Mouse (Mus musculus): ENCODE data around the gene Etv6. TPM values are rescaled to one million over a fixed set of nuclear protein-coding genes. Genes with fewer than 3 reads are reported as not detected.

The Etv6 gene
- polyA plus RNA-seq, 1 experiment from 2014 or later = 5.9 TPM

DNA sequence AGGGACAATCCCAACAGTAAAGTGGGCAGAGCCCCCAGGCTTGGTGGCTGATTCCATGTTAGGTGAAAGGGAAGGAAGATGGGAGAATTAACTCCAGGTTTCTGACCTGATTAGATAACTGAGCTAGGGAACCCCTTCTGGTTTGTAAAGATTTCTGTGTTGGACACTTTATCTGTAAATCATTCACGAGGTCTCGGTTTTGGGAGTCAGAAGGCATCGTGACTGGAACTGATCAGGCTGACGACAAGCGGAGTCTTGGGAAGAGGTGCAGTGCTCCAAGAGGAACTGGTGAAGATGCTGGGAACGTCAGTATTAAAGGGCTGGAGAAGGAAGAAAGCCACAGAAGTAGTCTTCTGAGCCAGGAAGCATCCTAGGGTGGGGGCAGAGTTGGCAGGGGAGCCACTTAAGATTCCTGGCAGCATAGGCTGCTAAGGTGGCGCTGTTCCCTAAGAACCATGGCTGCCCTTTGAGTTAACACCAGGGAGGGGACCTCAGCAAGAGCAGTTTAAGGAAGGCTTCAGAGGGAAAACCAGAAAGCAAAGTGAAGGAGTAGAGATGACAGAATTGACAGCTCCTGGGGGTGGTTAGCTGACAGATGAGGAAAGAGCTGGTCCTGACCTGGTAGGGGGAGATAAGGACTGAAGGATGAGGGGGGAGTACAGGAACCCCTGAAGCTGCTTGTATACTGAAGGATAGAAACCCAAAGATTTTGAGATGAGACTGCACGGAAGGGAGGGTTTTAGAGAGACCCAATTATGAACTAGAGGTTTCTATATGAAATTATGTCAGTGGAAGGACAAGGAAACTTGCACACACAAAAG is 191.1 kb downstream of the Etv6 start:
- Histone ChIP-seq H3K27ac (replicated peaks) (no peak overlapping the region), H3K27me3 (ENCODE audit: control insufficient read depth, insufficient read depth, low read length) (no peaks in the 10 kb centered on the region), H3K4me3 (ENCODE audit: low read depth, low read length) (no peak overlapping the region), H3K36me3 (ENCODE audit: control insufficient read depth, insufficient read depth, low read length) (peaks cover 6% of the 10 kb centered on the region; the same call in 1 of the 2 replicates), H3K9me3 (ENCODE audit: control insufficient read depth, low read length) (no peaks in the 10 kb centered on the region), H3K9ac (ENCODE audit: low read length) (no peak overlapping the region), H3K4me1 (replicated peaks; ENCODE audit: control insufficient read depth, insufficient read depth) (no peaks in the 10 kb centered on the region), H3K4me2 (replicated peaks; ENCODE audit: low read depth) (no peak overlapping the region)
- no peak for ATAC-seq (ENCODE audit: low FRiP score, low TSS enrichment)
- TF ChIP-seq CTCF (IDR thresholded peaks at IDR 0.05; ENCODE audit: low read depth) (peak; percentile 20; the same call in 1 of the 2 replicates), EP300 (optimal IDR thresholded peaks at IDR 0.05) (no peak)
- no peak for DNase-seq (ENCODE audit: low spot score)
- WGBS = 81% methylated on average over 8 of the region's 8 CpGs

DNA sequence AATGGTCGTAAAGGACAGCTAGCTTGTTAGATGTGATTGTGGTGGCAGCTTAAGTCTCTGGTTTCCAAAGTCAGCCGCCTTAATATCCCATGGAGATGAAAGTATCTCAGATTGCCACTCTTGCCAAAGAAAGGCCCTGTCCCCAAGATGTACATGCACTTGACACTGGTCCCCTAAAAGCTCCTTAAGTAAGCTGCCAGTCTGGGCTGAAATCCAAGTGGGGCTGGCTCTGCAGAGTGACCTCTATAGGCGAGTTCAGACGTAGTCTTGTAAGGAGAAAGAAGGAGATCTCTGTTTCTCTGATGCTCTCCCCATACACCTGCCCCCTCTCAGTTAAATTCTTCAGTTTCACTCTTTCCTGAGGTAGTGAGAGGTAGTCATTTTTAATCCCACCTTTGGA is 200.8 kb downstream of the Etv6 start:
- ATAC-seq (ENCODE audit: low FRiP score, low TSS enrichment) = no peak
- WGBS = 73% methylated on average over 4 of the region's 4 CpGs
- Histone ChIP-seq H3K4me2 (replicated peaks; ENCODE audit: low read depth) (no peak overlapping the region), H3K4me1 (replicated peaks; ENCODE audit: control insufficient read depth, insufficient read depth) (no peaks in the 10 kb centered on the region), H3K9ac (ENCODE audit: low read length) (no peak overlapping the region), H3K4me3 (ENCODE audit: low read depth, low read length) (no peak overlapping the region), H3K36me3 (ENCODE audit: control insufficient read depth, insufficient read depth, low read length) (peaks cover 5% of the 10 kb centered on the region), H3K27me3 (ENCODE audit: control insufficient read depth, insufficient read depth, low read length) (no peaks in the 10 kb centered on the region), H3K27ac (replicated peaks) (no peak overlapping the region), H3K9me3 (ENCODE audit: control insufficient read depth, low read length) (no peaks in the 10 kb centered on the region)
- DNase-seq (ENCODE audit: low spot score) = no peak
- TF ChIP-seq EP300 (optimal IDR thresholded peaks at IDR 0.05) = no peak
- peak; percentile 39 for TF ChIP-seq CTCF (IDR thresholded peaks at IDR 0.05; ENCODE audit: low read depth)

GRCm38 (mm10) chr6:134238455-134238854 is 203.0 kb downstream of the Etv6 start:
- H3K4me1 ChIP-seq (replicated peaks; ENCODE audit: control insufficient read depth, insufficient read depth) = no peaks in the 10 kb centered on the region
- no peaks in the 10 kb centered on the region for H3K9me3 ChIP-seq (ENCODE audit: control insufficient read depth, low read length)
- TF ChIP-seq CTCF (IDR thresholded peaks at IDR 0.05; ENCODE audit: low read depth) = no peak
- no peak for TF ChIP-seq EP300 (optimal IDR thresholded peaks at IDR 0.05)
- H3K4me3 ChIP-seq (ENCODE audit: low read depth, low read length) = no peak overlapping the region
- H3K9ac ChIP-seq (ENCODE audit: low read length) = no peak overlapping the region
- no peak overlapping the region for H3K4me2 ChIP-seq (replicated peaks; ENCODE audit: low read depth)
- H3K27me3 ChIP-seq (ENCODE audit: control insufficient read depth, insufficient read depth, low read length) = no peaks in the 10 kb centered on the region
- 80% methylated on average over 9 of the region's 9 CpGs for WGBS
- peaks cover 5% of the 10 kb centered on the region; the same call in 1 of the 2 replicates for H3K36me3 ChIP-seq (ENCODE audit: control insufficient read depth, insufficient read depth, low read length)
- ATAC-seq (ENCODE audit: low FRiP score, low TSS enrichment) (no peak), DNase-seq (ENCODE audit: low spot score) (no peak)
- no peak overlapping the region for H3K27ac ChIP-seq (replicated peaks)

- Histone ChIP-seq H3K9ac (ENCODE audit: low read length) (no peak overlapping the region), H3K9me3 (ENCODE audit: control insufficient read depth, low read length) (no peaks in the 10 kb centered on the region), H3K36me3 (ENCODE audit: control insufficient read depth, insufficient read depth, low read length) (no peaks in the 10 kb centered on the region), H3K4me2 (replicated peaks; ENCODE audit: low read depth) (no peak overlapping the region), H3K4me1 (replicated peaks; ENCODE audit: control insufficient read depth, insufficient read depth) (no peaks in the 10 kb centered on the region), H3K4me3 (ENCODE audit: low read depth, low read length) (no peak overlapping the region), H3K27me3 (ENCODE audit: control insufficient read depth, insufficient read depth, low read length) (no peaks in the 10 kb centered on the region), H3K27ac (replicated peaks) (no peak overlapping the region)
- TF ChIP-seq EP300 (optimal IDR thresholded peaks at IDR 0.05) (no peak), CTCF (IDR thresholded peaks at IDR 0.05; ENCODE audit: low read depth) (peak; percentile 56)
- ATAC-seq (ENCODE audit: low FRiP score, low TSS enrichment) = no peak
- no peak for DNase-seq (ENCODE audit: low spot score)
- WGBS = 97% methylated on average over 4 of the region's 4 CpGs
Measured at GRCm38 (mm10) chr6:134240988-134241387, 205.5 kb downstream of the Etv6 start.

DNA sequence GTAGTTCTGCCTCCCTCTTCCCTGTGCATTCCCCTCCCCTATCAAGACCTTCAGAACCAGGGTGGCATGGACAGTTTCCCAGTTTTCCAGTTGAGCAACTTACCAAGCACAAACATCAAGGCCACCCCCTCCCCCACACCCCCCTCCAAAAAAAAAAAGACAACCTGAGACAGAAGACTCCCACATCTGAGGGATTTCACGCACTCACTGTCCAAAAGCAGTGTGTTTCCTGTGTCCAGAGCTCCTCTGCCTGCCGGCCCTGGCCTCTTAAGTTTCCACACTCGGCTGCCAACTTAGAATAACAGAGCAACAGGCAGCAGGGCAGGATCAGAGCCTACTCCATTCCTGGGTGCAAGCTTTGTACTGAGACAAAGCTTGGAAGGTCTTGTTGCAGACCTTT is 207.6 kb downstream of the Etv6 start:
- H3K4me2 ChIP-seq (replicated peaks; ENCODE audit: low read depth) = no peak overlapping the region
- ATAC-seq (ENCODE audit: low FRiP score, low TSS enrichment) (no peak), DNase-seq (ENCODE audit: low spot score) (no peak)
- H3K36me3 ChIP-seq (ENCODE audit: control insufficient read depth, insufficient read depth, low read length) = no peaks in the 10 kb centered on the region
- no peaks in the 10 kb centered on the region for H3K4me1 ChIP-seq (replicated peaks; ENCODE audit: control insufficient read depth, insufficient read depth)
- H3K9ac ChIP-seq (ENCODE audit: low read length) = no peak overlapping the region
- no peaks in the 10 kb centered on the region for H3K27me3 ChIP-seq (ENCODE audit: control insufficient read depth, insufficient read depth, low read length)
- WGBS = 53% methylated on average over 3 of the region's 3 CpGs
- no peak overlapping the region for H3K4me3 ChIP-seq (ENCODE audit: low read depth, low read length)
- no peaks in the 10 kb centered on the region for H3K9me3 ChIP-seq (ENCODE audit: control insufficient read depth, low read length)
- peak overlapping the region; percentile 30; the same call in 1 of the 2 replicates for H3K27ac ChIP-seq (replicated peaks)
- TF ChIP-seq EP300 (optimal IDR thresholded peaks at IDR 0.05) (no peak), CTCF (IDR thresholded peaks at IDR 0.05; ENCODE audit: low read depth) (no peak)

- 81% methylated on average over 4 of the region's 4 CpGs for WGBS
- Histone ChIP-seq H3K4me2 (replicated peaks; ENCODE audit: low read depth) (no peak overlapping the region), H3K9me3 (ENCODE audit: control insufficient read depth, low read length) (no peaks in the 10 kb centered on the region), H3K4me3 (ENCODE audit: low read depth, low read length) (no peak overlapping the region), H3K27ac (replicated peaks) (peak overlapping the region; percentile 30; the same call in 1 of the 2 replicates), H3K9ac (ENCODE audit: low read length) (no peak overlapping the region), H3K36me3 (ENCODE audit: control insufficient read depth, insufficient read depth, low read length) (no peaks in the 10 kb centered on the region), H3K4me1 (replicated peaks; ENCODE audit: control insufficient read depth, insufficient read depth) (no peaks in the 10 kb centered on the region), H3K27me3 (ENCODE audit: control insufficient read depth, insufficient read depth, low read length) (no peaks in the 10 kb centered on the region)
- DNase-seq (ENCODE audit: low spot score) (no peak), ATAC-seq (ENCODE audit: low FRiP score, low TSS enrichment) (no peak)
- TF ChIP-seq CTCF (IDR thresholded peaks at IDR 0.05; ENCODE audit: low read depth) (no peak), EP300 (optimal IDR thresholded peaks at IDR 0.05) (no peak)
Measured at GRCm38 (mm10) chr6:134243546-134243945, 208.0 kb downstream of the Etv6 start.
